24 mouse cellular contexts compared by ENCODE assay signal in genomic region chr7:52256386-52256920, GRCm38 (mm10).
A peak's percentile ranks its signal among the peaks of the same experiment; 100 is the strongest.
DNase-seq lines count a peak whose midpoint lies in the region; ATAC-seq and TF ChIP-seq lines count a peak whose summit lies in the region.
"Had no signal": no experiment of that assay in that cellular context is flagged by ENCODE, and none has a peak within 500 bp of the region (broad histone marks: within the 10 kb centered on the region; RNA-seq: fewer than 3 reads in every experiment).

No protein-coding gene starts in this region.

- H3K9me3 ChIP-seq in embryonic facial prominence, embryonic 14.5 days (ENCODE audit: control insufficient read depth, low read length): no peaks in the 10 kb centered on the region
- no peaks in the 10 kb centered on the region for H3K9me3 ChIP-seq in embryonic facial prominence, embryonic 10.5 days
- H3K9me3 ChIP-seq in hindbrain, postnatal 0 days (ENCODE audit: low read length): no peaks in the 10 kb centered on the region
- no peaks in the 10 kb centered on the region for H3K9me3 ChIP-seq in hindbrain, embryonic 12.5 days (replicated peaks)
- H3K9me3 ChIP-seq in midbrain, embryonic 14.5 days (ENCODE audit: control insufficient read depth, low read length): no peaks in the 10 kb centered on the region
- no peaks in the 10 kb centered on the region for H3K9me3 ChIP-seq in midbrain, embryonic 15.5 days
- H3K9me3 ChIP-seq: neural tube, embryonic 13.5 days had no signal

- H3K4me3 ChIP-seq in embryonic facial prominence, embryonic 14.5 days (ENCODE audit: low read depth, low read length): no peak overlapping the region
- no peak overlapping the region for H3K4me3 ChIP-seq in embryonic facial prominence, embryonic 10.5 days
- H3K4me3 ChIP-seq in hindbrain, postnatal 0 days (ENCODE audit: low read length): no peak overlapping the region
- no peak overlapping the region for H3K4me3 ChIP-seq in hindbrain, embryonic 12.5 days
- H3K4me3 ChIP-seq in midbrain, embryonic 14.5 days (replicated peaks; ENCODE audit: low read depth, low read length): no peak overlapping the region
- no peak overlapping the region for H3K4me3 ChIP-seq in midbrain, embryonic 15.5 days
- H3K4me3 ChIP-seq: left cerebral cortex, adult 2 months; neural tube, embryonic 13.5 days had no signal

- no peak for TF ChIP-seq CTCF in hindbrain, postnatal 0 days (IDR thresholded peaks at IDR 0.05; ENCODE audit: low read depth)

- H3K36me3 ChIP-seq in embryonic facial prominence, embryonic 14.5 days (ENCODE audit: control insufficient read depth, insufficient read depth, low read length): no peaks in the 10 kb centered on the region
- H3K36me3 ChIP-seq in embryonic facial prominence, embryonic 10.5 days (replicated peaks): no peaks in the 10 kb centered on the region
- H3K36me3 ChIP-seq in hindbrain, postnatal 0 days (ENCODE audit: insufficient read depth, low read length): no peaks in the 10 kb centered on the region
- no peaks in the 10 kb centered on the region for H3K36me3 ChIP-seq in hindbrain, embryonic 12.5 days
- no peaks in the 10 kb centered on the region for H3K36me3 ChIP-seq in midbrain, embryonic 14.5 days (ENCODE audit: control insufficient read depth, insufficient read depth, low read length)
- H3K36me3 ChIP-seq in midbrain, embryonic 15.5 days (replicated peaks): no peaks in the 10 kb centered on the region
- H3K36me3 ChIP-seq: neural tube, embryonic 13.5 days had no signal

- no peak overlapping the region for H3K4me2 ChIP-seq in embryonic facial prominence, embryonic 14.5 days (ENCODE audit: low read depth, low read length)
- H3K4me2 ChIP-seq in hindbrain, postnatal 0 days (ENCODE audit: low read depth, low read length): no peak overlapping the region
- no peak overlapping the region for H3K4me2 ChIP-seq in hindbrain, embryonic 12.5 days (replicated peaks)
- no peak overlapping the region for H3K4me2 ChIP-seq in midbrain, embryonic 14.5 days (ENCODE audit: low read length)
- no peak overlapping the region for H3K4me2 ChIP-seq in midbrain, embryonic 15.5 days
- H3K4me2 ChIP-seq: hindbrain, embryonic 14.5 days; neural tube, embryonic 13.5 days had no signal

- H3K9ac ChIP-seq in embryonic facial prominence, embryonic 14.5 days (ENCODE audit: low read depth, low read length): no peak overlapping the region
- no peak overlapping the region for H3K9ac ChIP-seq in hindbrain, postnatal 0 days (replicated peaks; ENCODE audit: low read length)
- H3K9ac ChIP-seq in hindbrain, embryonic 12.5 days: no peak overlapping the region
- H3K9ac ChIP-seq in midbrain, embryonic 14.5 days (replicated peaks; ENCODE audit: low read length): no peak overlapping the region
- H3K9ac ChIP-seq in midbrain, embryonic 15.5 days: no peak overlapping the region
- H3K9ac ChIP-seq: hindbrain, embryonic 14.5 days; liver, embryonic 14.5 days; neural tube, embryonic 13.5 days had no signal

- no peak overlapping the region for H3K27ac ChIP-seq in embryonic facial prominence, embryonic 14.5 days (replicated peaks; ENCODE audit: low read depth, low read length)
- no peak overlapping the region for H3K27ac ChIP-seq in embryonic facial prominence, embryonic 10.5 days (replicated peaks)
- H3K27ac ChIP-seq in hindbrain, postnatal 0 days: no peak overlapping the region
- H3K27ac ChIP-seq in hindbrain, embryonic 12.5 days: no peak overlapping the region
- H3K27ac ChIP-seq in midbrain, embryonic 14.5 days (replicated peaks; ENCODE audit: low read depth, low read length): no peak overlapping the region
- H3K27ac ChIP-seq in midbrain, embryonic 15.5 days: no peak overlapping the region
- H3K27ac ChIP-seq: hindbrain, embryonic 14.5 days; left cerebral cortex, adult 2 months; liver, embryonic 14.5 days; neural tube, embryonic 13.5 days had no signal

- WGBS in embryonic facial prominence, embryonic 14.5 days: 78% methylated on average over 1 of the region's 1 CpGs
- WGBS in embryonic facial prominence, embryonic 10.5 days: 85% methylated on average over 1 of the region's 1 CpGs
- 82% methylated on average over 1 of the region's 1 CpGs for WGBS in hindbrain, postnatal 0 days
- 92% methylated on average over 1 of the region's 1 CpGs for WGBS in hindbrain, embryonic 12.5 days
- WGBS in midbrain, embryonic 14.5 days: 88% methylated on average over 1 of the region's 1 CpGs
- 89% methylated on average over 1 of the region's 1 CpGs for WGBS in midbrain, embryonic 15.5 days

- peak; percentile 82 for ATAC-seq in embryonic facial prominence, embryonic 14.5 days (ENCODE audit: low read depth)
- peak; percentile 40; the same call in 1 of the 2 replicates for ATAC-seq in hindbrain, postnatal 0 days
- ATAC-seq in hindbrain, embryonic 12.5 days (ENCODE audit: low FRiP score): no peak
- ATAC-seq in midbrain, embryonic 14.5 days (ENCODE audit: low FRiP score, low TSS enrichment): no peak
- ATAC-seq in midbrain, embryonic 15.5 days (replicated peaks): no peak
- ATAC-seq: Patski had no signal

- no peaks in the 10 kb centered on the region for H3K4me1 ChIP-seq in embryonic facial prominence, embryonic 14.5 days (ENCODE audit: control insufficient read depth, insufficient read depth, low read length)
- H3K4me1 ChIP-seq in embryonic facial prominence, embryonic 10.5 days: peaks cover 5% of the 10 kb centered on the region; the same call in 1 of the 2 replicates
- no peaks in the 10 kb centered on the region for H3K4me1 ChIP-seq in hindbrain, postnatal 0 days (ENCODE audit: insufficient read depth, low read length)
- H3K4me1 ChIP-seq in hindbrain, embryonic 12.5 days: no peaks in the 10 kb centered on the region
- no peaks in the 10 kb centered on the region for H3K4me1 ChIP-seq in midbrain, embryonic 14.5 days (ENCODE audit: control insufficient read depth, insufficient read depth, low read length)
- no peaks in the 10 kb centered on the region for H3K4me1 ChIP-seq in midbrain, embryonic 15.5 days
- H3K4me1 ChIP-seq: neural tube, embryonic 13.5 days had no signal

- DNase-seq in embryonic facial prominence, embryonic 14.5 days (ENCODE audit: low spot score): peak; percentile 72
- no peak for DNase-seq in embryonic facial prominence, embryonic 10.5 days (ENCODE audit: low spot score)
- peak; percentile 64 for DNase-seq in hindbrain, postnatal 0 days (ENCODE audit: low spot score)
- DNase-seq in midbrain, embryonic 14.5 days: peak; percentile 30
- no peak for DNase-seq in thymus, postnatal 4 days
- DNase-seq: adrenal gland, postnatal 10 days; cerebellum, adult 11-12 months; cerebellum, postnatal 25 days; gastrocnemius, postnatal 14 days; heart, postnatal 14 days; kidney, adult 18-20 months; kidney, postnatal 10 days; liver; lung, adult 2 months; lung, postnatal 10 days; thymus, adult 2 months; thymus, postnatal 36 days had no signal

- H3K27me3 ChIP-seq in embryonic facial prominence, embryonic 14.5 days (replicated peaks; ENCODE audit: control insufficient read depth, insufficient read depth, low read length): no peaks in the 10 kb centered on the region
- H3K27me3 ChIP-seq in embryonic facial prominence, embryonic 10.5 days (replicated peaks; ENCODE audit: low read depth, poor library complexity, severe bottlenecking): no peaks in the 10 kb centered on the region
- H3K27me3 ChIP-seq in hindbrain, postnatal 0 days (ENCODE audit: insufficient read depth, low read length): no peaks in the 10 kb centered on the region
- H3K27me3 ChIP-seq in hindbrain, embryonic 12.5 days: no peaks in the 10 kb centered on the region
- H3K27me3 ChIP-seq in midbrain, embryonic 14.5 days (ENCODE audit: control insufficient read depth, insufficient read depth, low read length): no peaks in the 10 kb centered on the region
- H3K27me3 ChIP-seq in midbrain, embryonic 15.5 days (replicated peaks): no peaks in the 10 kb centered on the region
- H3K27me3 ChIP-seq: neural tube, embryonic 13.5 days; Patski had no signal

Comparison
In these comparisons a context has a peak if more than half of its experiments do, and no peak if none do; other contexts are left out.
1. ATAC-seq: peak in embryonic facial prominence, embryonic 14.5 days (single experiment) and hindbrain, postnatal 0 days (single experiment); none in hindbrain, embryonic 12.5 days (single experiment), midbrain, embryonic 14.5 days (single experiment) and midbrain, embryonic 15.5 days (single experiment).
2. DNase-seq: peak in embryonic facial prominence, embryonic 14.5 days (single experiment), hindbrain, postnatal 0 days (single experiment) and midbrain, embryonic 14.5 days (single experiment); none in embryonic facial prominence, embryonic 10.5 days (single experiment) and thymus, postnatal 4 days (single experiment).